Mouse (Mus musculus) forelimb bud, embryonic 11.5 days (tissue): Measurements from ENCODE around the gene Klk14.
"Not testable (repeated sequence)": the region's sequence is repeated elsewhere in the genome, so short reads cannot be mapped to it uniquely, and the experiment has no call there.

Experiments used
- DNase-seq: peaks from one replicate; pipeline ENCODE4 v3.0.0-alpha.2; 2012; ENCODE audit warnings: low read depth, low spot score

Klk14 gene

GRCm38 (mm10) chr7:43690118-43690517, at the start of gene Klk14:
Klk14 (plus strand) TSS chr7:43690418.
- no peak for DNase-seq

GRCm38 (mm10) chr7:43642587-43642986, 47.6 kb upstream of the Klk14 start:
- DNase-seq: no peak

GRCm38 (mm10) chr7:43643046-43643652, 47.1 kb upstream of the Klk14 start:
- DNase-seq: no peak

GRCm38 (mm10) chr7:43652683-43653082, 37.5 kb upstream of the Klk14 start:
- no peak for DNase-seq

- no peak for DNase-seq
Observed at GRCm38 (mm10) chr7:43654519-43654918, 35.7 kb upstream of the Klk14 start.

- no peak for DNase-seq
Observed at GRCm38 (mm10) chr7:43656232-43656631, 34.0 kb upstream of the Klk14 start.

- no peak for DNase-seq
Observed at GRCm38 (mm10) chr7:43660002-43660401, 30.2 kb upstream of the Klk14 start, which contains the start of gene Siglece. Siglece (minus strand) TSS chr7:43660161.

- DNase-seq: no peak
Observed at GRCm38 (mm10) chr7:43662804-43663203, 27.4 kb upstream of the Klk14 start.

GRCm38 (mm10) chr7:43667221-43667620, 23.0 kb upstream of the Klk14 start:
- not testable (repeated sequence) for DNase-seq

- peak; percentile 17 for DNase-seq
Observed at GRCm38 (mm10) chr7:43668582-43668981, 21.6 kb upstream of the Klk14 start.

- no peak for DNase-seq
Observed at GRCm38 (mm10) chr7:43671064-43671808, 19.0 kb upstream of the Klk14 start.

GRCm38 (mm10) chr7:43671809-43672580, 18.2 kb upstream of the Klk14 start, which contains the start of gene Ctu1:
Ctu1 (plus strand) TSS chr7:43672016.
- DNase-seq: peak; percentile 87

GRCm38 (mm10) chr7:43672581-43673260, 17.5 kb upstream of the Klk14 start:
- DNase-seq: peak; percentile 6

GRCm38 (mm10) chr7:43675091-43675490, 15.1 kb upstream of the Klk14 start:
- no peak for DNase-seq

GRCm38 (mm10) chr7:43678517-43678916, 11.7 kb upstream of the Klk14 start:
- no peak for DNase-seq

- peak; percentile 60 for DNase-seq
Observed at GRCm38 (mm10) chr7:43680960-43681359, 9.3 kb upstream of the Klk14 start.

GRCm38 (mm10) chr7:43682511-43682910, 7.7 kb upstream of the Klk14 start:
- DNase-seq: peak; percentile 14

- no peak for DNase-seq
Observed at GRCm38 (mm10) chr7:43685088-43685487, 5.1 kb upstream of the Klk14 start.

- DNase-seq: no peak
Observed at GRCm38 (mm10) chr7:43710031-43710430, 19.8 kb downstream of the Klk14 start.

- DNase-seq: no peak
Observed at GRCm38 (mm10) chr7:43712267-43712666, 22.0 kb downstream of the Klk14 start, which contains the start of gene Klk13. Klk13 (plus strand) TSS chr7:43712567.

- DNase-seq: no peak
Observed at GRCm38 (mm10) chr7:43712917-43713316, 22.7 kb downstream of the Klk14 start.
